Mouse (Mus musculus): Measurements from ENCODE around the gene Olfr1290. TPM values are rescaled to one million over a fixed set of nuclear protein-coding genes. Genes with fewer than 3 reads are reported as not detected.

The Olfr1290 gene
- total RNA-seq (2021) = not detected in 2 replicates
- long read RNA-seq = 0 reads

- no peak for DNase-seq
These were observed at the start of gene Olfr1290 for GRCm38 (mm10) chr2:111493729-111494128. TSS of gene Olfr1290 (minus strand) at chr2:111493829.

DNA sequence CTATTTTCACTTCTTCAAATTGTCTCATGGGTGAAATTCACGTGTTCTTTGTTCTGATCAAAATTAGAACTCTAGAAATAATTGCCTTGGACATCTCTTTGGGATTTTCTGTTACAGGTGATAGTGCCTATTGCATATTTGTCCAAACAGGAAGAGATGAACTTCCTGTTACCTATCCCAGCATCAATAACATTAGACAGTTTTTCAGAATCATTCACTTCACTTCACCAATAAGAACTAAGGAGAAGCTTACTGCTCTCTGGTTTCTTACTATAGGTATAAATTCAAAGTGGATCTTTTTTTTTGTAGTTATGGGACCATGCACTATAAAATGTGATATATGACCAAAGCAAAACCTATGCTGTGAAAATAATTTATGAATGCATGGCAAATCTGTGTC lies 46.6 kb upstream of the Olfr1290 start, which contains the start of gene Olfr1294:
Gene Olfr1294 (minus strand): TSS at position 101 of the 400 bp plus-strand sequence.
- no peak for DNase-seq

GRCm38 (mm10) chr2:111524903-111525302 lies 31.3 kb upstream of the Olfr1290 start, which contains the start of gene Olfr1293-ps:
TSS of gene Olfr1293-ps (plus strand) at chr2:111525203.
- DNase-seq = no peak

- DNase-seq = no peak
These were observed 23.8 kb upstream of the Olfr1290 start for GRCm38 (mm10) chr2:111517451-111517850.

DNA sequence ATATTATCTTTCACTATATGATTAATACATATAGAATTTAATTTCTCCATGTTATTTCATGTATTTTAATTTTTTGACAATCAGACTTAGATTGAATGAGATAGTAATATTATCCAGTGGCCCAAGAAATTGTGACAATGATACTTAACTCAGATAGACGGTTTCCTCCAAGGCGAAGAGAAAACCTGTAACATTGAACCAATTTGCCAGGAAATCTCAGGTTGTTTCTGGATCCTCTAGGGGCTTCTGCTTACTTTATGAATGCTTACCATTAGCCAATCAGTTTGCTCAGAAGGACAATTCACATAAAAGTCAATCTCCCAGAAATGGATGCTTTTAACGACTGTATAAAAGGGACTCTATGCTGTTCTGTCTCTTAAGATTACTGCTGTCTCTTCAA lies 3.3 kb upstream of the Olfr1290 start, which contains the start of gene Olfr1291-ps1:
Gene Olfr1291-ps1 (plus strand): TSS at position 301 of the 400 bp plus-strand sequence.
- no peak for DNase-seq

DNA sequence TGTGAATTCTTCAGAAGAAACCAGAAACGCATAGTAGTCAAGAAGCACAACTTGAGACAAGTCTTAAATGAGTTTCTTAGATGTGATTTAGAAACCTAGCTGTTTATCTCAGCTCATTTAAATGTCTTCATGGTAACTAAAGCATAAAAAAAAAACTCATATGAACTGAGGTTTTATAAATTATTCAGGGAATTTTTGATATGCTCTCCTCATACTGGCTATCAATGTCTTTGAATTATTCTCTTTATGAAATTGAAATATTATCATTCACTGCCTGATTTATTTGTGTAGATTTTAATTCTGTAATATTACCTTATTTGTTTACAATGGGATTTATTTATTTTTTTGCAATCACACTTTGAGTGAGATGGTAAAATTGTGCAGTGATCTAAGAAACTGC lies 13.1 kb downstream of the Olfr1290 start, which contains the start of gene Olfr1289:
Gene Olfr1289 (plus strand): TSS at position 301 of the 400 bp plus-strand sequence.
- no peak for DNase-seq

DNA sequence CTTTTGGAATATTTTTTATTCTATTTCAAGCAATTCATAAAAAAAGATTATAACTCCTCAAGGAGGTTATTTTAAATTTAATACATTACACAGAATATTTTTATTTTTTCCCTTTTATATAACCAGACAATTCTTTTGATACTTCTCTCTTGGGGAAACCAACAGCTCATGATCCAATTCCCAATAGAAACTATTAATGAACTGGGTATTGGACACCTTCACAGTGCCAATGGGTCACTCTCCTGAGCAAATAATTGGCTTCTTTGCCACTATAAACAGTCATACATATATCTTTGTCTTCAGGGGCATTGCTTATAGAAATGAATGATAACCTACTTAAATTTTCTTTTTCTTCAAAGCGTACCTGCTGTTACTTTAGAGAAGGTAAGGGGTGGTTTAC lies 19.8 kb downstream of the Olfr1290 start, which contains the start of gene Olfr1288:
Gene Olfr1288 (plus strand): TSS at position 301 of the 400 bp plus-strand sequence.
- no peak for DNase-seq

DNA sequence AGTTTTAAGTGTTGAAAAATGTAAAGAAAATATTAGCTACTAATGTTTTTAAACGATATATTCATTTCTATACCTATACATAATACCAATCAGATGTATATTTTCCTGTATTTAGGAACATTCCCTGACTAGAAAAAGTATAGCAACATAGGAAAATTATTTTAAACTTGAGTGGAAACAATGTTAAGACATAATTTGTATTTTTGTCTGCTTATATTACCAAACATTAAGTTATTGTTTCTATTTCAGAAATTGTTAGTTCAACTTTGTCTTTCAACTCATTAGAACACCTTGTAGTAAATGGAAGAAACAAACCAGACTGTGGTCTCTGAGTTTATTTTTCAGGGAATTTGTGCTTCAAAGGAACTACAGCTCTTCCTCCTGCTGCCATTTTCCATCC lies 44.8 kb downstream of the Olfr1290 start, which contains the start of gene Olfr1287:
Gene Olfr1287 (plus strand): TSS at position 301 of the 400 bp plus-strand sequence.
- DNase-seq = no peak

Other genes with a start within 250 kb of the Olfr1290 start
- not detected in 2 replicates for gene Olfr1276, start 239.3 kb downstream of the Olfr1290 start, total RNA-seq (2021)
- gene Olfr1277, start 219.7 kb downstream of the Olfr1290 start, total RNA-seq (2021) = not detected in 2 replicates
- gene Olfr1278, start 203.7 kb downstream of the Olfr1290 start, total RNA-seq (2021) = not detected in 2 replicates
- not detected in 2 replicates for gene Olfr1279, start 193.2 kb downstream of the Olfr1290 start, total RNA-seq (2021)
- gene Olfr1280, start 179.8 kb downstream of the Olfr1290 start, total RNA-seq (2021) = not detected in 2 replicates
- not detected in 2 replicates for gene Olfr1281, start 167.3 kb downstream of the Olfr1290 start, total RNA-seq (2021)
- not detected in 2 replicates for gene Olfr1282, start 157.8 kb downstream of the Olfr1290 start, total RNA-seq (2021)
- gene Olfr1283, start 127.0 kb downstream of the Olfr1290 start, total RNA-seq (2021) = not detected in 2 replicates
- not detected in 2 replicates for gene Olfr1284, start 118.3 kb downstream of the Olfr1290 start, total RNA-seq (2021)
- not detected in 2 replicates for gene Olfr1286, start 70.7 kb downstream of the Olfr1290 start, total RNA-seq (2021)
- gene Olfr1287, start 44.7 kb downstream of the Olfr1290 start, total RNA-seq (2021) = not detected in 2 replicates
- gene Olfr1288, start 19.7 kb downstream of the Olfr1290 start, total RNA-seq (2021) = not detected in 2 replicates
- gene Olfr1289, start 13.0 kb downstream of the Olfr1290 start, total RNA-seq (2021) = not detected in 2 replicates
- gene Olfr1291-ps1, start 3.4 kb upstream of the Olfr1290 start, total RNA-seq (2021) = not detected in 2 replicates
- gene Olfr1293-ps, start 31.4 kb upstream of the Olfr1290 start, total RNA-seq (2021) = not detected in 2 replicates
- not detected in 2 replicates for gene Olfr1294, start 46.5 kb upstream of the Olfr1290 start, total RNA-seq (2021)
- gene Olfr1295, start 75.9 kb upstream of the Olfr1290 start, total RNA-seq (2021) = not detected in 2 replicates
- gene Olfr1297, start 132.7 kb upstream of the Olfr1290 start, total RNA-seq (2021) = not detected in 2 replicates
- not detected in 2 replicates for gene Olfr1298, start 155.4 kb upstream of the Olfr1290 start, total RNA-seq (2021)
- gene Olfr1299, start 167.6 kb upstream of the Olfr1290 start, total RNA-seq (2021) = not detected in 2 replicates

Measured in adrenal gland, postnatal 25 days (tissue).